Mouse (Mus musculus) embryonic facial prominence, embryonic 12.5 days (tissue): Measurements from ENCODE around the gene Chchd4. TPM values are rescaled to one million over a fixed set of nuclear protein-coding genes. Genes with fewer than 3 reads are reported as not detected.

Experiments used
- ATAC-seq: fragments of 200-750 bp; cut with Nextera tagmentation; 2 replicates; pipeline ENCODE4 v1.8.0; 2017; ENCODE audit not compliant: insufficient number of reproducible peaks, insufficient read depth, low FRiP score, low TSS enrichment
- H3K27ac ChIP-seq: fragments of 300-500 bp; sonication (generic); 2 replicates; pipeline ENCODE4 v1.5.1; 2016; ENCODE audit warnings: mild to moderate bottlenecking
- H3K27me3 ChIP-seq: fragments of 300-500 bp; sonication (generic); 2 replicates; pipeline ENCODE4 v1.6.1; 2016; ENCODE audit warnings: mild to moderate bottlenecking, moderate library complexity
- H3K36me3 ChIP-seq: fragments of 300-500 bp; sonication (generic); 2 replicates; pipeline ENCODE4 v1.6.1; 2016; ENCODE audit warnings: mild to moderate bottlenecking
- H3K4me1 ChIP-seq: fragments of 300-500 bp; sonication (generic); 2 replicates; pipeline ENCODE4 v1.6.1; 2016
- H3K4me2 ChIP-seq: fragments of 300-500 bp; sonication (generic); replicated peaks from 2 replicates; pipeline ENCODE4 v1.6.1; 2016; ENCODE audit warnings: mild to moderate bottlenecking, moderate library complexity
- H3K4me3 ChIP-seq: fragments of 300-500 bp; sonication (generic); 2 replicates; pipeline ENCODE4 v1.5.1; 2016; ENCODE audit warnings: mild to moderate bottlenecking
- H3K9ac ChIP-seq: fragments of 300-500 bp; sonication (generic); 2 replicates; pipeline ENCODE4 v1.6.1; 2016; ENCODE audit warnings: mild to moderate bottlenecking, moderate library complexity
- H3K9me3 ChIP-seq: fragments of 300-500 bp; sonication (generic); 2 replicates; pipeline ENCODE4 v1.6.1; 2016; ENCODE audit warnings: mild to moderate bottlenecking, moderate library complexity
- WGBS: fragments of 180-500 bp; shearing (Covaris S2); methylation state at CpG from one replicate; pipeline ENCODE4 v1.1.7; 2016; 5-methylcytosine and 5-hydroxymethylcytosine counted together
- polyA plus RNA-seq: library from polyadenylated mRNA; unstranded; fragments of >200 nt; fragmentation: Nextera tagmentation; extraction: Ambion mirVana; gene quantifications from 2 replicates; pipeline ENCODE4 v1.2.1, GENCODE M21; 2016

The Chchd4 gene
- polyA plus RNA-seq, 1 experiment from 2014 or later: 21.5 TPM

- no peak overlapping the region for H3K9ac ChIP-seq
- WGBS: 78% methylated on average over 1 of the region's 1 CpGs
- no peak overlapping the region for H3K4me3 ChIP-seq
- H3K4me2 ChIP-seq: no peak overlapping the region
- H3K4me1 ChIP-seq: no peaks in the 10 kb centered on the region
- H3K36me3 ChIP-seq: peaks cover 94% of the 10 kb centered on the region
- no peak overlapping the region for H3K27ac ChIP-seq
- H3K27me3 ChIP-seq: no peaks in the 10 kb centered on the region
- H3K9me3 ChIP-seq: no peaks in the 10 kb centered on the region
- ATAC-seq: no peak
These were observed 30.0 kb upstream of the Chchd4 start for GRCm38 (mm10) chr6:91503302-91503701.

DNA sequence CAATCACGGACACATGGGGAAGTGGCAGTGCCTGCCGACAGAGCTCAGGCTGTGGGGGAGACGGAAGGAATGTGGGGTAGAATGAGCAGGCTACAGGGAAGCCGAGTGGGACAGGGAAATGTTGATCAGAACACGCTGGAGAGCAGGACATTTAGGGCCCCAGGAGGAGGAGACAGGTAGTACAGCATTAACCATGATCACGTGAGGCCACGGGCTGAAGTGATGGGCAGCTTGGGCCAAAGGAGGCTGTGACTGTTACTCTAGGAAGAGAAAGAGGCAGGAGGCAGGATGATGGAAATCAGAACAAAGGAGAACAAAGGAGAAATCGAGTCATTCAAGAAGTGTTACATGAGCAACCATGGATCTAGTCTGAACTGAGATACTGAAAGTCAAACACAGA is 21.2 kb upstream of the Chchd4 start:
- H3K4me3 ChIP-seq: no peak overlapping the region
- ATAC-seq: no peak
- no peaks in the 10 kb centered on the region for H3K27me3 ChIP-seq
- no peak overlapping the region for H3K9ac ChIP-seq
- no peaks in the 10 kb centered on the region for H3K9me3 ChIP-seq
- H3K36me3 ChIP-seq: peaks cover 82% of the 10 kb centered on the region
- no peak overlapping the region for H3K27ac ChIP-seq
- no peak overlapping the region for H3K4me2 ChIP-seq
- 87% methylated on average over 8 of the region's 8 CpGs for WGBS
- H3K4me1 ChIP-seq: no peaks in the 10 kb centered on the region

GRCm38 (mm10) chr6:91493053-91493452 is 19.7 kb upstream of the Chchd4 start:
- no peak overlapping the region for H3K4me3 ChIP-seq

GRCm38 (mm10) chr6:91491004-91491403 is 17.7 kb upstream of the Chchd4 start:
- Histone ChIP-seq H3K27me3 (no peaks in the 10 kb centered on the region), H3K4me1 (no peaks in the 10 kb centered on the region), H3K36me3 (peaks cover 78% of the 10 kb centered on the region), H3K4me2 (no peak overlapping the region), H3K4me3 (no peak overlapping the region), H3K9ac (no peak overlapping the region), H3K9me3 (no peaks in the 10 kb centered on the region), H3K27ac (no peak overlapping the region)
- 72% methylated on average over 6 of the region's 6 CpGs for WGBS
- no peak for ATAC-seq

More at GRCm38 (mm10) chr6:91493053-91493452, 19.7 kb upstream of the Chchd4 start:
- Histone ChIP-seq H3K9me3 (no peaks in the 10 kb centered on the region), H3K27me3 (no peaks in the 10 kb centered on the region), H3K4me1 (no peaks in the 10 kb centered on the region), H3K4me2 (no peak overlapping the region), H3K36me3 (peaks cover 77% of the 10 kb centered on the region), H3K9ac (no peak overlapping the region), H3K27ac (no peak overlapping the region)
- no peak for ATAC-seq
- WGBS: 84% methylated on average over 10 of the region's 10 CpGs

DNA sequence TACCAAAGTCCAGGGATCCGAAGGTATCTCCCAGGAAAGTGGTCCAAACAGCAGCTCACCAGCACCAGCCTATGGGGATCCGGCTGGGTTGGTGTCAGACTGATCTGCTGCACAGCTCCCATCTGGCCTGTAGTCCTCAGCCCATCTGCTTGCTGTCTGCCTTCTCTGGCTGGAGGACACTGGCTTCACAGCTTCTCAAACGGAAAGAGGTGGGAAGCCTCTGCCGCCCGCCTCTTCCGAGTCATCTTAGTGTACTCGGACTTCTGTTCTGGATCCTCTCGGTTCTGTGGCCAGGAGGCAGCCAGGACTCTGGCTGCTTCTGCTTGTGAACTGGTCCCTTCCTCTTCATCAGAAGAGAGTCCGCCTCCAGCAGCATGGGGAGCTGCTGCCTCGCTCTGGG is 16.5 kb upstream of the Chchd4 start:
- H3K9me3 ChIP-seq: no peaks in the 10 kb centered on the region
- no peak overlapping the region for H3K9ac ChIP-seq
- H3K4me1 ChIP-seq: no peaks in the 10 kb centered on the region
- no peak overlapping the region for H3K27ac ChIP-seq
- H3K4me2 ChIP-seq: no peak overlapping the region
- H3K36me3 ChIP-seq: peaks cover 80% of the 10 kb centered on the region
- H3K27me3 ChIP-seq: no peaks in the 10 kb centered on the region
- 84% methylated on average over 10 of the region's 10 CpGs for WGBS
- no peak for ATAC-seq
- H3K4me3 ChIP-seq: no peak overlapping the region

DNA sequence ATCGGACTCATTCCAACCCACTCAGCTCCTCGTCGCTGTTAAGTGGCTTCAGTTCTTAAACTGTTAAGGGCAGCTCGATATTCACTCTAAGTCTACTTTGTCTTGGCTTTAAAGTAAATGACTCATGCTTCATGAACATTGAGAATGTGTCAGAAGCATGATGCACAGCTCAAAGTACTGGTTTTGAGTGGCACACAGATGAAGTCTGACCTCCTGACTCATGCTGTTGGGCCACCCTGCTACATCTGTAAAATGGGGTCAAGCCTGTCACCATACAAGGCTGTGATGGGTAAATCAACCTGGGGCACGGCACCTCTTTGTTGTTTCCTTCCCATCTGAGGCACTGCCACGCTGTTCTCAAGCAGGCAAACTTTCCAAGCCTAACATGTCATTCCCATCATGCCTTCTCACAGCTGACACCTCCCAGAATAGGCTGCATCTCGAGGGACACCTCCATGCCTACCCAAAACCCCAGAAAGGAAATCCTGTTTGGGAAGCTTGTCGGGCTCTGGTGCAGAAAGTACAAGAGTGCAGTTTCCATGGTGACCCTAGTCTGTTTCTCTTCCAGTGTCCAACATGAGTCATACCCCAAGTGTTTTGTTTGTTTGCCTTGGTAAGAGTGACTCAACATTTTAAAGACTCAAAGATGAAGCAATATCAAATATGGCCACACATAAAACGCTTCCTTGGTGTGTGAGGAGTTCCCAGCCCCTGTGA is 15.3 kb upstream of the Chchd4 start:
- no peaks in the 10 kb centered on the region for H3K27me3 ChIP-seq
- peaks cover 82% of the 10 kb centered on the region for H3K36me3 ChIP-seq
- no peaks in the 10 kb centered on the region for H3K9me3 ChIP-seq
- H3K27ac ChIP-seq: no peak overlapping the region
- no peaks in the 10 kb centered on the region for H3K4me1 ChIP-seq
- 82% methylated on average over 9 of the region's 9 CpGs for WGBS
- no peak overlapping the region for H3K9ac ChIP-seq
- H3K4me3 ChIP-seq: no peak overlapping the region
- no peak overlapping the region for H3K4me2 ChIP-seq
- no peak for ATAC-seq

- Histone ChIP-seq H3K4me3 (no peak overlapping the region), H3K27me3 (no peaks in the 10 kb centered on the region), H3K36me3 (peaks cover 83% of the 10 kb centered on the region), H3K4me2 (no peak overlapping the region), H3K9ac (no peak overlapping the region), H3K4me1 (no peaks in the 10 kb centered on the region), H3K27ac (no peak overlapping the region), H3K9me3 (no peaks in the 10 kb centered on the region)
- no peak for ATAC-seq
- 89% methylated on average over 15 of the region's 15 CpGs for WGBS
These were observed 13.5 kb upstream of the Chchd4 start for GRCm38 (mm10) chr6:91486736-91487453.

DNA sequence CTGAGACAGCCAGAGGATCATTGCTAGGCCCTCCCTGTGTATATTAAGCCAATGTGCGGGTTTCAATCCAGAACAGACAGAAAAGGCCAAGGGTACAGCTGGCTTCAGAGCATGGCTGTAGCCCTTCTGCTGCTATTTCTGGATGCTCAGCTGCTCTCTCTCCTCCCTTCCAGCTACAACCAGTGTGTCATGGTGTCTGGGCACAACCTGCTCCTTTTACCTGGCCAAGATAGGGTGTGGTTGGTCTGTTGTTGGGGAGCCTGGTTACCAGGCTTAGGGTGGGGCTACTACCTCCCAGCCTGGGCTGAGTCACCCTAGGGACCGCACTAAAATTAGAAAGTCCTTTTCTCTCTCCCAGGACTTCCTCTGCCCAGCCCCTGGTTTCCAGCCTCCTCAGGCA is 10.0 kb upstream of the Chchd4 start:
- no peak for ATAC-seq
- H3K4me1 ChIP-seq: no peaks in the 10 kb centered on the region
- WGBS: 97% methylated on average over 2 of the region's 2 CpGs
- H3K27me3 ChIP-seq: no peaks in the 10 kb centered on the region
- no peak overlapping the region for H3K9ac ChIP-seq
- no peak overlapping the region for H3K4me3 ChIP-seq
- H3K9me3 ChIP-seq: no peaks in the 10 kb centered on the region
- H3K27ac ChIP-seq: no peak overlapping the region
- H3K36me3 ChIP-seq: peaks cover 98% of the 10 kb centered on the region
- no peak overlapping the region for H3K4me2 ChIP-seq

DNA sequence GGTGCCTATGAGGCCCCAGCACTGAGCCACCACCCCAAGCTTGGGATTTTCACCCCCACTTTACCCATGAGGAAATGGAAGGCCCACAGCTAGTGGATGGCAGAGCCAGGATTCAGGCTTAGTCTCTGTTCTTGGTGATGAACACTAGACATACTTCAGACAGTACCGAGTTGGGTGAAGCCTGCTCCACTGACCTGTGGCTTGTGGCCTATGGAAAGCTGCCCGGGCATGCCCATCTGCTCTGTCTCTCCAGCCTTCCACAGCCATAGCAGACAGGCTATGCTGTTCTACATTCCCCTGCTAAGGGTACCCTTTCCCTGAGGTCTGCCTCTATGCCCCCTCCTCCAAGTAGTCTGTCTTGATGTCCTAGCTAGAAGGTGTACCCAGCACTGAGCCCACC is 3.2 kb upstream of the Chchd4 start:
- Histone ChIP-seq H3K4me1 (peaks cover 22% of the 10 kb centered on the region), H3K27me3 (no peaks in the 10 kb centered on the region), H3K9ac (no peak overlapping the region), H3K9me3 (no peaks in the 10 kb centered on the region), H3K36me3 (peaks cover 49% of the 10 kb centered on the region), H3K4me3 (no peak overlapping the region), H3K4me2 (no peak overlapping the region), H3K27ac (no peak overlapping the region)
- no peak for ATAC-seq
- 100% methylated on average over 2 of the region's 2 CpGs for WGBS

DNA sequence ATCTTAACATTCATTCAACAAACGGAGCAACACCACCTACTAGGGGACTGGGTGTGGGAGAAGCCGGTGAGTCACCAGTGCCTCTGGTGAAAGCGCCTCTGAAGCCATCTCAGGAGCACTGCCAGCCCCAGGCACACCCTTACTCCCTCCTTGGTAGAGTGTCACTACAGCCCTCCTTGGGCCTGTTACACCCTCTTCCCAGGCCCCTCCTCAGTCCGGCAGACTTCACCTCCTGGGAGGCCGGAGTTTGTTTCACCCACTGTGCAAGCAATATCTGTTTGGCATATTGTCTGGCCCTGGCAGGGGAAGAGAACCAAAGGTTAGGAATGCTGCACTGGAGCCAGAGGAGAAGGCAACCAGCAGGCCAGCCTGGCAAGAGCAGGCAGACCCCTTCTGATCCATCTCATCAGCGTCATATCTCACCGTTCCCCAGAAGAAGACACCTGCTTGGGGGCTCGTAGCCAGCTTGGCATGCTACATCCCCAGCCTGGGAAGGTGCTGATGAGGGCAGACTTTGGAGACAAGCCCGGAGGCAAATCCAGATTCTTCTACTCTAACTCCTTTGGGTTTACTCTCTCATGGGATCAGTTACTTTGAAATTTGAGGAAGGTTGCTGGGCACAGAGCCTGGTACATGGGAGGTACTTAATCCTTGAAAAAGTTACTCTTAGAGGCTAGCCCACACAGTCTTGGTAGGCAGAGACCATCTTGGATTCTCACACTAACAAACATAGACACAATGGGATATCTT is 1.3 kb upstream of the Chchd4 start:
- peak overlapping the region; percentile 85 for H3K4me2 ChIP-seq
- no peak overlapping the region for H3K27ac ChIP-seq
- H3K4me1 ChIP-seq: peaks cover 22% of the 10 kb centered on the region
- H3K9me3 ChIP-seq: no peaks in the 10 kb centered on the region
- 56% methylated on average over 9 of the region's 9 CpGs for WGBS
- no peaks in the 10 kb centered on the region for H3K27me3 ChIP-seq
- peaks cover 30% of the 10 kb centered on the region for H3K36me3 ChIP-seq
- peak overlapping the region; percentile 81 for H3K9ac ChIP-seq
- no peak for ATAC-seq
- H3K4me3 ChIP-seq: peak overlapping the region; percentile 77

GRCm38 (mm10) chr6:91473805-91474440 is 577 bp upstream of the Chchd4 start:
- Histone ChIP-seq H3K4me3 (peak overlapping the region; percentile 77), H3K36me3 (peaks cover 26% of the 10 kb centered on the region), H3K27me3 (no peaks in the 10 kb centered on the region), H3K4me1 (peaks cover 22% of the 10 kb centered on the region), H3K9ac (peak overlapping the region; percentile 81), H3K27ac (peak overlapping the region; percentile 65), H3K4me2 (peak overlapping the region; percentile 85), H3K9me3 (no peaks in the 10 kb centered on the region)
- WGBS: under 1% methylated on average over 27 of the region's 27 CpGs
- peak; percentile 31 for ATAC-seq
